Mouse (Mus musculus) thymus, postnatal 14 days (tissue): ENCODE measurements around the gene Thtpa.

Experiments
- DNase-seq: peaks from one replicate; pipeline ENCODE4 v3.0.0; 2021

The Thtpa gene

DNA sequence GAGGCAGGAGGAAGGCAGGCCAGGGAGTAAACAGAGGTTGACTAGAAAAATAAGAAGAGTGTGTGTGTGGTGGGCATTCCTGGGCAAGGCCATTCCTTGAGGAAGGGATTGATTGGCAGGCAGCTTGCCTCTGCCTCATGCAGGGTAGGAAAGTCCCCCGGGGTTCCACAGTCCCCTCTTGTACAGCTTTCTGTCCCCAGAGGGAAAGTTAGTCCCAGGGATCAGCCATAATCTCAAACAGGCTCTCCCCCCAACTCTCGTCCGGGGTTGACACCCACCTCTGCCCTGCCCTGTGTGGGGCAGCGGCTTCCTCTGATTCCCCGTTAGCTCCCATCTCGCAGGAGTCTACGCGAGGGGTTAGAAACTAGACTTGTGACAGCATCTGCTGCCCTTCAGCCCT, 12.4 kb downstream of the Thtpa start:
- DNase-seq = no peak

DNA sequence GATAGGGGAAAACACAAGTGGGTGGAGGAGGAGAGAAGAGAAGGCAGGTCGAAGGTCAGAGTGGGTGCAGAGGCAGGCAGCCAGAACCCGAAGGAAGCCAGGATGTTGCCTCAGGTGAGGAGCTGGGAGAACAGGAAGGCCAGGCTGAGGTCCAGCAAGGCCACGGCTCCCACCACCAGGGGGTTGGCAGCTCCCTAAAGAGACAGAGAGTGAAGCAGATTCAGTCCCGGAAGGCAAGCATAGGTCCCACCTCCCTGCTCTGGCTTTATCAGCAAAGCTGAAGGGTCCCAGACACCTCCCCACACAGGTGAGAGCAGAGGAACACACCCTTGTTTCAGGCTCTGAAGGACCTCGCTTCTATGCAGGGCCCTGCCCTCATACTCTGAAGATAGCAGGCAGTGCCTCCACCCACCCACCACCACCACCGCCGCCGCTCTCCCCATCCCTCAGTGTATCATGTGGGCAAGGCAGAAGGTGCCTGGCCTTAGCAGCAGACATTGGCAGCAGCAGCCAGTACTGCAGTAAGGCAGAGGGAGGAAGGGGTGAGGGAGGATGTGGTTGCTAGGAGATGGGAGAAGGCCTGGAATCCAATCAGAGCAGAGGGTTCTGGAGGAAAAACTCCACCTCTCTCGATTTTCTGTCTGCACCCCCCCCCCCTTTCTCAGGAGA, 13.8 kb downstream of the Thtpa start:
- DNase-seq = no peak

DNA sequence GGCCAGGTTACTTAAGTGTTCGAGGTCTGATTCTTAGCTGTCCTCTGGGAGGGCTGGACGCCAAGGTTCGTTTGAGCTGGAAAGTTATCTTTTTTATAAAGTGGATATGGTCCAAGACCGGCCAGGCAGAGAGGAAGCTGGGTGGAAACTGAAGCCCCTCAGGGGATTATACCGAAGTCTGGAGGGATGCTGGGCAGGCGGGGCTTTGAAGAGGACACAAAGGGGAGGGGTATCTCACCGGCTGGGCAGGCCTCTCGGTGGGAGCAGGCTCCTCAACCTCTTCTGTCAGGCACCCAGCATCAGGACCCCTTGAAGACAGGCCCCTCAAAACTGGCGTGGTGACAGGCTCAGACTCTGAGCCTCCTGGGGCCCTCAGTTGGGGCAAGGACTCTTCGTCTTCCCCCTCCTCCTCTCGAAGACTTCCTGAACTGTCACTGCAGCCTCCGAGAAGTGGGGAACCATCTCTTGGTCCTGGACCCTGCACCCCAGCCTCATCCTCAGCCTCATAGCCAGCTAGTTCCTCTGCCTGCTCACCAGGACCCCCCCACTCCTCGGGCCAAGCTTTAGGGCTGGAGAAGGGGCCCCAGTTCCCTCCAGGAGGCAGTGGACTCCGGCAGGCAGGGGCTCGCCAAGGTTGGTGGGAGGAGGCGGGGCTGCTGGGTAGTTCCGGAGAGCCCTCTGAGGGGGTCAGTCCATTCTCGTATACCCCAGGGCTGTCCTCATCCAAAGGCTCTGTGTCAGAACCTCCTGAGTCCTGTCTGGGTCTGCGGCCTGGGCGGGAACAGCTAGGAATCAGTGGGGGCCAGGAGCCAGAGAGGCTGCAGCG, 14.7 kb downstream of the Thtpa start:
- DNase-seq = no peak

DNA sequence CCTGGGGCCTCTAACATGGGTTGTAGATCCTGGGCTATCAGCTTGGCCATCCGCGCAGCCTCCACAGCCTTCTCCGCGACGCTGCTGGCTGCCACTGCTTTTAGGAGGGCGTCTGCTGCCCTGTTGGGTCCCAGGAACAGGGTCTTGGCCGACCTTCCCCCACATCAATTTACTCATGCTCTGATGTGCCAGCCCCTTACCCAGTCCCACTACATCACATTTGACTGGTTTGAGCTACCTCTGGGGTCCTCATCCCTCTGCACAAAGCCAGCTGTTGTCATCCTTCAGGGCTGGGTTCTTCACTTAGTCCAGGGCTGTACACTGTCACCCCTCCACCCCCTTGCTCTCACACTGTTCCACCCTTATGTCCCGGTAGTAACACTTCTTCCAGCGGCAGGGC, 15.5 kb downstream of the Thtpa start:
- DNase-seq = no peak

- DNase-seq = no peak
Measured at GRCm38 (mm10) chr14:55111720-55112119, 17.1 kb downstream of the Thtpa start.

DNA sequence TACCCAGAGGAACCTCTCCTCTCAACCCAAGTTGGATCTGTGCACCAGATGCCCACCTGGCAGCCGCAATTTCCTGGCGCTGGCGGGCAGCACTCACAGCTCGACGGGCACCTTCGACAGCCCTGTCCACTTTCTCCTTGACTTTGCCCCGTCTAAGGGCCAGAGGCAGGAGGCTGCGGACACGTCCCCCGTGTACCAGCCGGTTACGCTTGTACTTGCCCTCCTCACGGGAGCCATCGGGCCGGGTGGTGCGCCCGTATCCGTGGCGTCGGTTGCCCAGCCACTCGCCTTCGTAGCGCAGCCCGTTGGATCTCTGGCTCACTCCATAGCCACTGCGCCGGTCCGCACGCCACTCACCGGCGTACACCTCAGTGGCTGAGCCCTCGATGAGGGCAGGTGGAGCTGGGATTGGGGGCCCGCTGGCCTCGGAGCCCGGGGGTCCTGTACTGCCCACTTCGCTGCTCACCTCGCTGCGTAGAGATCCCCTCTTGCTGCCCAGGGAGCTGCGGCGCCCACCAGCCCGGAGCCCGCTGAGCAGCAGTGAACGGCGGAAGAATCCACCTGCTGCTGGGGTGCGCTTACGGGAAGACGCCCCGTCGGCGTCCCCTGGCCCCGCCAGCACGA, 18.9 kb downstream of the Thtpa start:
- no peak for DNase-seq

DNA sequence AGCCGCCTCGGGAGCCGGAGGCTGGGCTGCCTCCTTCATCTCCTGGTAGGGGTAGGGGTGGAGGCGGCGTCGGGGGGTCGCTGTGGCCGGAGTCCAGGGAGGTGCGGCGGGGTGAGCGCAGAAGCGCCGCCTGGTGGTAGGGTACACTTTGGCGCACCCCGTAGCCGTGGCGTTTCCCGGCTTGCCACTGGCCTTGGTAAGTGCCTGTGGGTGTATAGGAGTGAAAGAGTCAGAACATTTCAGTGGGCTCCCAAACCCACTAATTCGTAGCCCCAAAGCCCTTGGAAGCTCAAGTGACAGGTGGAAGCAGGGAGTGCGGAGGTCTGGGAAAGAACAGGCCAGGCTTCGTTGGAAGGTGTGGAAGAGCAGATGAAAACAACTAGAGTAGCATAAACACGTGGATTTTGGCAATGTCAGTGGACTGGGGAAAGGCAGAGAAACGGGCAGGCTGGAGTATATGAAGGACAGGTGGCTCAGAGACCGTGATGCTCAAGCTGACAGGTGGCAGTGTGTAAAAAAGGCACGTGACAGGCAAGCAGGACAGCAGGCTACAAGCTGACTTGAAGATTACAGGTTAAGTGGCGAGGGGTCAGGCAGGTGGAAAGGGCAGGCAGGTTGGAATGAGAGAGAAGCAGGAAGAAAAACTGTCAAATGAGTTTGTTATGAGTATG, 19.5 kb downstream of the Thtpa start:
- peak; percentile 51 for DNase-seq

DNA sequence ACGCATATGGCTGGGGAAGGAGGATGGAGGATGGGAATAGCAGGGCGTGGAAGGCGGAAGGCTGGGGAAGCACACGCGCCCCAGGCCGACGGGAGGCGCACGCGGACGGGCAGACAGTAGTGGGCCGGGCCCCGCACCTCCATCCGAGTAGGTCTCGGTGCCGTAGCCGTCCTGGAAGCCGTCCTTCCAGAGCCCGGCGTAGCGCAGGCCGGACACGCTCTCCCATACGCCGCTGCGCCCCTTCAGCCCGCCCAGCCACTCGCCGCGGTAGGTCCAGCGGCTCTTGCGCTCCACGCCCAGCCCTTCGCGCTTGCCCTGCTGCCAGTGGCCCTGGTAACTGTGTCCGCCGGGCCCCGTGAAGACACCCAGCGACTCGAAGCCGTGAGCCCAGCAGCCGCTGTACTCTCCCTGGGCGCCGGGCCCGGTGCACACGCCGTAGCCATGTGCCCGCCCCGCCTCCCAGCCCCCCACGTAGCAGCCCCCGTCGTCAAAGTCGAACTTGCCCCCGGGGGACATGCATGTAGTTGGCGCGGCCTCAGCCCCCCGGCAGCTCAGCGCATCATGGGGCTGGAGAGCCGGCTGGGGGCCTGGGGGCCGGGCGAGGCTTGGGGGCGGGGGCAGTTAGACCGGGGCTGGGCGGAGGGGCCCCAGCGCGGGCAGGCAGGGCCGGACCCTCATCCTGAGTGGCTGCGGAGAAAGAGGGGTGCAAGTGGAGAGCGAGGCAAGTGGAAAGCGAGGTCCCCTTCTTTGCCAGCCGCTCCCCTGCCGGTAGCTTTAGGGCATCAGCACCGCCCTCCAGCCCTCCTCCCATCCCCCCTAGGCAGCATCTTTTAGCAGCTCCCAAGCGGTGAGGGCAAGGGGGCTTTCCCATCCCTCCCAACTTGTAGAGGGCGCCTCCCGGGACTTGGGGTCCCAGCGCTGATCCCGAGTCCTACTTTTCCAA, 20.4 kb downstream of the Thtpa start:
- DNase-seq = no peak

DNA sequence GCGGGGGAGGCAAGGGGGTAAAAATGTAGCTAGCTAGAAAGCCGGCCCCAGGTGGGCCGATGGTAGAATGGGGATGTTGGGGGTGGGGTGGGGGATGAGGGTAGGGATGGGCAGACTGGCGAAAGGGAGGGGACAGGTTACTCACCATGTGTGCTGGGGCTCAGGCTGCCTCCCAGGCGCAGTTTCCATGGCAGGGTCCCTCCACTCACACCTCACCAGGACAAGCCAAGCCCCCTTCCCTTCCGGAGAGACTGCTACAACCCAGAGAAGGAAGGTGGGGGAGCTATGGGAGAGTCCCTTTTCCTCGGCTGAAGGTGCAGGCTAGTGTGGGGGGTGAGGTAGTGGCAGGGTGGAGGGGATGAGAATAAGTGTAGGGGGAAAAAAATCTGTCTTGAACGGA, 21.3 kb downstream of the Thtpa start:
- DNase-seq = no peak

- no peak for DNase-seq
Measured at GRCm38 (mm10) chr14:55116425-55117200, 22.0 kb downstream of the Thtpa start, which contains the start of gene Jph4. TSS of gene Jph4 (minus strand) at chr14:55116935.

- DNase-seq = no peak
Measured at GRCm38 (mm10) chr14:55118852-55119251, 24.3 kb downstream of the Thtpa start.

DNA sequence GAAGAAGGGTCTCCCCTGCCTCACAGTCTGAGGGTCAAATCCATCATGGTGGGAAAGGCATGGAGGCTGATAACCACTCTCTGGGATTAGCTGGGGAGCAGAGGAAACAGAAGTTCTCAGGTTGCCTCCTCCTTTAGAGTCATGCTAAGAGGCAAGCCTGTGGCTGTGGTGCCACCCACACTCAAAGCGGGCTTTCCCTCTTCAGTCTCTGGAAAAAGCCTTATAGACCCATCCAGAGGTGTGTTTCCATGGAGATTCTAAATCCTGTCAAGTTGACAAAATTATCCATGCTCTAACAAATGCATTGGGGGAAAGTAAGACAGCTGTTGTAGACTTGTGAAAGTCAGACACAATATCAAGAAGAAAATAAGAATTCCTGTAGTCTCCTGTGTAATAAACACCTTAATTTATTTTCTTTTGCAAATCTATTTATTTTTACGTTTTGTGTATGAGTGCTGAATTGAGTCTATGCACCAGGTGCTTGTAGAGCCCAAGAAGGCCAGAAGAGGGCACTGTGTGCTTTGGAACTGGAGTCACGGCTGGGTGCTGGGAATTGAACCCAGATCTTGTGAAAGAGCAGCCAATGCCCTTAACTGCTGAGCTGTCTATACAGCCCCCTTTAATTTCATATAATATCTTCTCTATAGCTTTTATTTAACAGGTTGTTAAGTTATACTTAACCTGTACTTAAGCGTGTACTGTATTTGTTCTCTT, 25.0 kb downstream of the Thtpa start:
- no peak for DNase-seq

DNA sequence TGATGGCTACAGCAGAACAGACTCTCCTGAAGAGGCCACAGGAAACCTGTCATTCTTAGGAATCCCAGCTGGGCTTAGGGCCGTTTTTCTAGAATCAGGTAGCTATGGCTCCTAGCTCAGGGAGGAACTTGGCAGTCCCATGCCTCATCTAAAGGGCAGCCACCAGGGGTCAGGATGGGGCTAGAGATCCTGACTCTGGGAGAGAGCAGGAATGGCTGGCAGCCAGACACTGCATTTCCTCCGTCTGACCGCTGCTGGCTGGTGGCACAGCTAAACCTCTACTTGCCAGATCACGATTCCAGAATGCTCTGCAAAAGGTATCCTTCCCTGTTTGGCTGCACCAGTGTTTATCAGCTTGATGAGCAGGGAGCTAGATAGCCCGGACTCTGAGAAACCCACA, 27.4 kb downstream of the Thtpa start:
- peak; percentile 64 for DNase-seq

- no peak for DNase-seq
Measured at GRCm38 (mm10) chr14:55122359-55122758, 27.8 kb downstream of the Thtpa start.

- DNase-seq = no peak
Measured at GRCm38 (mm10) chr14:55125711-55126110, 31.1 kb downstream of the Thtpa start.

DNA sequence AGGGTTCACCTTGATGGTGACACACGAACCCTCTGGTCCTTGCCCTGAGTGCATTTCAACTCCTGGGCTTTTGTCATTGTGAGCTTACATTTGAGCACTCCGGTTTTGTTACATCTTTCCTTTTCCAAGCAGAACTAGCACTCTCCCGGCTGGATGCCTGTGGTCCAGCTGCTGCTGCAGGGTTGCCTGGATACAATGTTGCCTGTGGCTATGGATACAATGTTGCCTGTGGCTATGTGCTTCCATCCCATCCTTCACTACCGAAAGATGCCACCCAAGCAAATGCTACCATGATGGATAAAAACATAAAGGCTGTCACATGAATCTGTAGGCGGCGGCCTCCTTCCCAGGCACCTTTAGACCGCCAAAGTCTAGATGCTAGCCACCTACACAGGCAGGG, 31.9 kb downstream of the Thtpa start:
- DNase-seq = no peak

DNA sequence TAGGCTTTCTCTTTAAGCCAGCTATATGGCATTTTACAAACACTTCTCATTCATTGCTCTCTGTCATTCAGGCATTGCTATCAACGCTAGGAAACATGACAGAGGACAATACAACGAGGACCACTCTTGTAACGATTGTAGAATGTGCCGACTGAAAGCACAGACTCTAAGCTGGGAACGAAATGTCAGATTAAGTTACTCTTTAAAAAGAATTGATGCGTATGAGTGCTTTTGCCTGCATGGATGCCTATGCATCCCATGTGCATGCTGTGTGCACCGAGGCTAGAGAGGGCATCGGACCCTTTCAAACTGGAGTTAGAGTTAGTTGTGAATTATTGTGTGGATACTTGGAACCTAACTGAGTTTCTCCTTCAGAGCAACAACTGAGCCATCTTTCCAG, 41.1 kb downstream of the Thtpa start:
- no peak for DNase-seq

DNA sequence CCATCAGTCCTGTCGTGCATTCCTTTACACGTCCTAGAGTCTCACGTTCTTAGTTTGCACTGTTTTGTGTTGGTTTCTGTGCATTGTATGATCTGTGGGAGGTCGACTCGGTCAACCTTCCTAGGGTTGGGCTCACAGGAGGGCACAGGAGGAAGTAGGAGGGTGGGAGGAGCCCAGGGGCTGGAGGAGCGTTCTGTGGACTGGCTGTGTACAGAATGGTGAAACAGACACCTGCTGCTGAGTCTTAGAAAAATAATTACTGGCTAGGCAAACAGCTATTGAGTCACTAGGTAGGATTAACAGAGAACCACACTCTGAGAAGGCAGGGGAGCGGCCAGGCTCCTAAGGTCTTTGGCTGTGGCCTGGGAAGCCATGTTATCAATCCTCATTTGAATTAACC, 44.7 kb downstream of the Thtpa start:
- no peak for DNase-seq

DNA sequence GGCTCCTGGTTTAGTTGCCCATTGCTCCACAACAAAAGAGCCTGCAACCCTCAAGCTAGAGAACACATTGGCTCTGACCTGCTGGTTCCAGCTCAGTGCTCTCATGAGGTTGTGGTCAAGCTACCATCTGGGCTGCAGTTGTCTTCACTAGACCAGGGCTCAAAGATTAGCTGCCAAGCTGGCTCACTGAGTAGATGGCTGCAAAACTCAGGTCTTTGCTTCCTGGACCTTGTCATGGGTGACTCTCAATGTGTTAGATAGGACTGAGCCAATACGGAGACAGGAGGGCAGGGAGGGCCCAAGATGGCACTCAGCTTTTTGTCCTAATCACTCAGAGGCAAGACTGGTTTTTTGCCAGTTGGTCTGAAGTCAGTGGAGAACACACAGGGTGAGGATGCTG, 51.7 kb downstream of the Thtpa start:
- no peak for DNase-seq

DNA sequence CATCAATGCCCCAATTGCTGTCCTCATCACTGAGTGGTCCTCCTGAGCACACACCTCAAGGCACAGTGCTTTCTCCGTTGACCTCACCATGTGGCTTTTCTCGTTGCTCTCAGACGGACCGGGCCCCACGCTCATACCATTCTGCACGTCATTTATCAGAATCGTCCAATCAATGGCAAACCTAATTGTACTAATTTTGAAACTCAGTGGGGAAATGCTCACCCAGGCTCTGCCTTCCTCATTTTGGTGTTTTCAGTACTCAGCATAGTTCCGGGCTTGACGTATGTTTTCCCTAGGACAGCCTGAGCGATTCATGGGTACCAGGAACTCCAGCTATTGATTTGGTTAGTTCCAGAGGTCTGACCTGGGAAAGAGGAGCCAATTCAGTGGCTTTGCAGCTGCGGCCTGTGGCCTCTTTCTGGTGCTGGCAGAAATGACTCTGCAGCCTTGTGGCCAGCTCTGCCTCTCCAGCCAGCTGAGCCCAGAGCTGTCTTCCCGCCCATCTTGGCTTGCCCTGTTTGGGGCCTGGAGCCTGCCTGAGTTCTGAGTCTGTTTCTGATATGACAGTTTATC, 52.3 kb downstream of the Thtpa start:
- no peak for DNase-seq
